Mouse (Mus musculus): Measurements from ENCODE around the gene Gm4778.
"Not testable (repeated sequence)": the region's sequence is repeated elsewhere in the genome, so short reads cannot be mapped to it uniquely, and the experiment has no call there.

The Gm4778 gene

GRCm38 (mm10) chr3:94263736-94264135, at the start of gene Gm4778:
TSS of gene Gm4778 (plus strand) at chr3:94264036.
- not testable (repeated sequence) for DNase-seq (ENCODE audit: low spot score)

GRCm38 (mm10) chr3:94260598-94260997, 3.2 kb upstream of the Gm4778 start:
- no peak for DNase-seq (ENCODE audit: low spot score)

- no peak for DNase-seq (ENCODE audit: low spot score)
Measured at GRCm38 (mm10) chr3:94275991-94276390, 12.2 kb downstream of the Gm4778 start.

DNA sequence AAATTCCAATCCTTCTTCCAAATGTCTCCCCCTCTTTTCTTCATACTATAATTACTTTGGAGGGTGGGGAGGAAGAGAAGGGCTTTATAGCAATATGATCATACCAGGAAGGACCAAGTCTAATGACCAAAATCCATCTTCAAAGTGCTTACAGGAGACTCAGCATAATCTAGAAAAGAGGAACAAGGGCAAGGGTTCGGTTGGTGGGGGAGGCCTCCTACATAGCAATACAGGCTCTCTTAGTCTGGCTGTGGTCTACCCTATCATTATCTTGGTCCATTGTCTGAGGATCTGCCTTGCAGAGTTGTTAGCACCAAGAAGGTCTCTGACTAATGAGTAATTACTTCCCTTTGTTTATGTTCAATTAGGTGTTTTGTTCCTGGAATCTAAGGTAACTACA, 41.6 kb downstream of the Gm4778 start:
- no peak for DNase-seq (ENCODE audit: low spot score)

DNA sequence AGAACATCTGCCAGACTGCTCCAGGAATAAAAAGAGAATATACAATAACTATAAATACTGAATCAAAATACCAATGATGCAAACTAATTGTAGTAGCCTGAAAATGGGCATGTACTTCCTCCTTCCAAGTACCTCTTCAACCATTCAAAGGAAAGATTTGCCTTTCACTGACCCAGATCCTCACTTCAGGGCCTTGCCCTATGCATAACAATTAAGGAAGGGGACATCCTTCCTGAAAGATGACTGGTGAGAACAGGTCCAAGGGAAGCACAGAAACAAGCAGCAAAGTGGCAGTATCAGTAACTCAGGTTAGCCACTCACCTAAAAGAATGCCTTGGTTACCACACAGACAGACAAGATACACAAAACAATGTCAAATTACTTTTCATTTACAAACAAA, 43.1 kb downstream of the Gm4778 start:
- DNase-seq (ENCODE audit: low spot score): no peak

DNA sequence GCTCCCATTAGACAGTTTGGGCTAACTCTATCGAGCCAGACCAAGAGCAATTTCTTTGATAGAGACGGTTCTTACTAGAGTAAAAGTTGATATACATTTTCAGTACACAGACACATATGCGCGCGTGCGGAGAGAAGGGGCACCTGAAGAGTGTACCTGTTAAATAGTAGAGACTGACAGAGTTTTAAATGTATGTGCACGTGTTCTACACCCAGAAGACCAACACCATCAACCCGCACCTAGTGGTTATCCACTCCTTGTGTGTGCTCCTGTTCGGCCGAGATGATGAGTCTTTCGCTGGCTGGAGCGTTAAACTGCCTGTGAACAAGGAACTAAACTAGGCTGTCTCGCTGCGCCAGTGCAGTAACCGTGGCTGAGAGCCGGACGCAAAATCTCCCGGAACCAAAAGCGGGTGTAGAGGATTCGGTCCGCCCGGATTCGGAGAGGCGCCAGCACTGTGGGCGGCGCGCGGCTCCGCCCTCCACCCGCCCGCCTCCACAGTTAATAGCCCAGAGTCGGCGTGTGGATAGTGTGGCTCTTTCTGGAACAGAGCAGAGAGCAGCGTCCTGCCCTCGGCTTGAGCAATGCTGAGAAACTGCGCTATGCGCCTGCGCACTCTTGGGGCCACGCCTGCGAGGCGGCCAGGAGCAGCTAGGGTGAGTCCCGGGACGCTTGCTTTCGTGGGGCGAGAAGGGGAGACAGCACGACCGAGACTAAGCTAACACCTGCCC, 46.0 kb downstream of the Gm4778 start, which contains the start of gene Them4:
Them4 (plus strand) TSS at position 457 of the 731 bp plus-strand sequence.
- DNase-seq (ENCODE audit: low spot score): peak; percentile 95

DNA sequence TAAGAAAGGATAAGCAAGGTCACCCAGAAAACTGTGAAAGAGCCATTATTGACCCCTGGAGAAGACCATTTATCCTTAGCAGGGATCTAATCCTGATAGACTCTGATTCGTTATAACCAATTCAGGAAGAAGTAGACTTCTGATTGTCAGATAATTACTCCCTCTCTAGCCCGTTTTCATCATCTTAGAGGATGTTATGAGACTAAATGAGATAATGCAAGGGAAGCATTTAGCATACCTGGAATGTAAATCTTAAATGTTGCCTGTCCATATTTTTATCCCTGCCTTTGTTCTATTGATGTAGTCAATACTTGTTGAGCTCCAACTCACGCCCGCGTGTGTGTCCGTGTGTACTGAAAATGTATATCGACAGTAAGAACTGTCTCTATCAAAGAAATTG, 46.7 kb downstream of the Gm4778 start:
- no peak for DNase-seq (ENCODE audit: low spot score)

DNA sequence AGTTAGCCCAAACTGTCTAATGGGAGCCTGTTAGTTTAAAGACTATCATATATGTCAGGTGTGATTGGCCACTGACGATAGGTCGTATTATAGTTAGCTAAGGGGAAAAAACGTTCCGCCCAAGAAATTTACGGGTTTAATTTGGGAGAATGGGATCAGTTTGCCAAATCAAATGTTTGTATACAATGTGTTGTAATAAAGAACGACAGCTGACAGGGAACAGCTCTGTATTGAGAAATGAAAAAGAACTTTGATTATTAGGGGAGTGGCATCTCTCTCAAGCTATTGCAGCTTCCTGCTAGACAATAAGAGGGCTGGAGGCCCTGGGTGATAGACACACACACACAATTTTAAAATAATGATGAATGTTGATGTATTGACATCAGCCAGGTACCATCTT, 47.1 kb downstream of the Gm4778 start:
- no peak for DNase-seq (ENCODE audit: low spot score)

DNA sequence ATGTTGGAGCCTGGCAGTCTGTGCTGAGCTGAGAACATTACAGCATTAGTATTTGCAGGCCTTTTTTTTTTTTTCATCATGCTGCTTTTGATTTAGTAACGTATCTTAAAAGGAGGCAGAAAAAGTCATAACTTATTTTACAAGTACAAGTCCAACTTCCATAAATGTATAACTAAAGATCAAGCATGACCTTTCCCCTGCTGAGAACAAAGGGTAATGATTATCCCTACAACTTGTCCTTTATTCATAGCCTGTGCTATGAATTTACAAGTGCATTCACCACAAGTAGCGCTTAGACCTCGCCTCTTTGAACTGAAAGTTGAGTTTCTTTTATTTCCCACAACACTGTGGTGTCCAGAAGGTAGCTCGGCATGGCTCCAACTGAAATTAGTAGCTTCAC, 47.5 kb downstream of the Gm4778 start:
- DNase-seq (ENCODE audit: low spot score): no peak

All from yolk sac, embryonic 10.5 days (tissue).